Mouse (Mus musculus) gastrocnemius, postnatal 25 days (tissue): ENCODE measurements around the gene Slc25a47. TPM values are rescaled to one million over a fixed set of nuclear protein-coding genes. Genes with fewer than 3 reads are reported as not detected.

Experiments
- microRNA-seq, 2 experiments: library from miRNA; unstranded; fragments of <30 nt; microRNA quantifications; one replicate each; pipeline ENCODE4 v1.2.0; 2021; ENCODE audit warnings: borderline replicate concordance in 2 of 2
- total RNA-seq, 2 experiments: library from RNA; stranded (reverse); gene quantifications; 1 replicate in 1 of 2; 2 replicates in 1 of 2; pipeline ENCODE4 v1.2.3; 2021

Gene Slc25a47
- total RNA-seq, 2 experiments from 2014 or later: 5.8 to 6.3 TPM

Small RNA genes lying within 50 kb of the gene (microRNA-seq; reads per million reads assigned to microRNA genes)
- gene Mir345: 43.5 to 52.4 reads per million in 2 experiments

Other genes starting within 250 kb of the Slc25a47 start
- gene Degs2, start 133.7 kb upstream of the Slc25a47 start, total RNA-seq: under 1 TPM in 1 of 2 experiments, not detected in 1; 0.19 TPM
- gene Yy1, start 43.1 kb upstream of the Slc25a47 start, total RNA-seq: 10 to 100 TPM; 23.9 to 25.4 TPM
- 1 to 10 TPM; 6.4 to 9.2 TPM for gene Slc25a29, start 163 bp upstream of the Slc25a47 start, total RNA-seq
- gene Wdr25, start 57.6 kb downstream of the Slc25a47 start, total RNA-seq: 1 to 10 TPM; 3.1 to 4.8 TPM
- 10 to 100 TPM; 23.4 to 27.2 TPM for gene Wars, start 58.1 kb downstream of the Slc25a47 start, total RNA-seq
- gene Begain, start 232.2 kb downstream of the Slc25a47 start, total RNA-seq: under 1 TPM; 0.43 to 0.69 TPM